Mouse (Mus musculus): ENCODE measurements around the gene 1700025G04Rik. TPM values are rescaled to one million over a fixed set of nuclear protein-coding genes. Genes with fewer than 3 reads are reported as not detected.

1700025G04Rik gene
- total and polyA plus RNA-seq, 2 experiments from 2014 or later = 13.0 to 46.1 TPM

DNA sequence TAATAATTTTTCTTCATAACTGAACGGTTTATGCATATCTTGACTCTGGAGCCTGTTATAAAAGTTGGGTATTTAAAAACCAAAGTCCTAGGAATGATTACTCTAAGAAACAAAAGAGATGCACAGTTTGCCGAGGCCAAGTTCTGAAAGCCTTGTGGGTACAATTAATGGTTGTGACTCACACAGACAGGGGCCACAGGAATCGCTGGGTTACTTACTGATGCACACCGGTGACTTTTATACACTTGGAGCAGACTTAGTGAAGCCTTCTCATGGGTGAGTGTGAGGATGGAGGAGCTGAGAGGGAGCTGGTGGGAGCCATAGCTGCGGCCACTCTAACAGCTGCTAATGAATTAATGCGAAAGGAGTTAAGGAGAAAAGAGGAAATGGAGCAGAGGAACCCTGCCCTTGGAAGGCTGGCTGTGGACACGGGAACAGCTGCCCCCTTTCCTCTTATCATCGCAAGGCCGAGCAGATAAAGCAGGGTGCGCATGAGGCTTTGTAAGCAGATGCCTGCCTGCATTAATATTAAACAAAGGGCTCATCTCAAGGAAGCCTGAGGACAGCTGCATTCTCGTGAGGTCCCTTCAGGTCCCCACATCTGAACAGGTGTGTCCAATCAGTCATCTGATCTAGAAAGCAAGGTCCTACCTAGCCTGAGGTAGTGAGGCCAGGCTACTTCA lies 146.8 kb downstream of the 1700025G04Rik start:
- Histone ChIP-seq H3K4me2 (ENCODE audit: low read depth, low read length) (no peak overlapping the region), H3K27ac (ENCODE audit: low read depth) (no peak overlapping the region), H3K27me3 (ENCODE audit: control insufficient read depth, insufficient read depth, low read length) (no peaks in the 10 kb centered on the region), H3K9ac (replicated peaks; ENCODE audit: low read depth, low read length) (no peak overlapping the region), H3K36me3 (replicated peaks; ENCODE audit: control insufficient read depth, insufficient read depth, low read length) (no peaks in the 10 kb centered on the region), H3K4me1 (ENCODE audit: control insufficient read depth, insufficient read depth) (peaks cover 43% of the 10 kb centered on the region), H3K9me3 (replicated peaks; ENCODE audit: control insufficient read depth, low read length) (no peaks in the 10 kb centered on the region), H3K4me3 (ENCODE audit: low read depth, low read length) (no peak overlapping the region)
- ATAC-seq (ENCODE audit: insufficient read depth, low read depth) = no peak
- 39% methylated on average over 11 of the region's 11 CpGs for WGBS
- TF ChIP-seq CTCF (IDR thresholded peaks at IDR 0.05; ENCODE audit: low read depth) = no peak
- no peak for TF ChIP-seq EP300 (IDR thresholded peaks at IDR 0.05; ENCODE audit: low read depth)
- no peak for DNase-seq (ENCODE audit: low spot score)

DNA sequence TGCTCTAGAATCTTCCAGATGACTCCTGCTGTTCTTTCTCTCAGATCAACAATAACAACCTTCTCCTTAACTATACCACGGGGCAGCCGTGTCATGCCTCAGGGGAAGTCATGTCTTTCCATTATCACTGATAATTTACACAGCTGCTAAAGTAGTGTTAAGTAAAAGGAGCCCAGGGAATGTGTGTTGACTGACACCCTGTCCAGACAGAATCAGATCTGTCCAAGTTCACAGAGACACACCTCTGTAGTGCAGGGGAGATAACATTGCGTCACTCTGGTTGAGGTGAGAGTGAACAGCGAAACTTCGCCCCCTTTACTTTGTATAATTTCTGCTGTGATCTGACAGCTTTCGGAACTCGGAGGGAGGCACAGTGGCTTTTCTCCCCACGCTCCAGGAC lies 149.9 kb downstream of the 1700025G04Rik start:
- WGBS = 37% methylated on average over 8 of the region's 8 CpGs
- H3K4me1 ChIP-seq (ENCODE audit: control insufficient read depth, insufficient read depth) = peaks cover 39% of the 10 kb centered on the region

DNA sequence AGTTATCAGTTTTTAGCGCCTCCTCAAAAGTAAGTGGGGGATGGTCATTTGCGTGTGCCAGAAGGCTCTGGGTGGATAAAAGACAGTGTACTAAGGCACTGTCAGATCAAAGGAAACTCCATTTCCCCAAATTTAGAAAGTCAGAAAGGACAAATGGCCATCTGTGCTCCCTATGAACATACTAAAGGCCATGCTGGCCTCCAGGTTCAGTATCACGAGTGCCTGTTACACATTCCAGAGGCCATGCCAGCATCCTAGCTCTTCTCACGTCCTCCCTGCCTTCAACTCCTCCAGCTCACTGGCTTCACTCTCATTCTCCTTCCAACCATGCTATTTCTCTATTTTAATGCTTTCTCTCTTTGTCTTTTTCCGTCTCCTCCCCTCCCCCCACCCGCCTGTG lies 150.4 kb downstream of the 1700025G04Rik start:
- H3K36me3 ChIP-seq (replicated peaks; ENCODE audit: control insufficient read depth, insufficient read depth, low read length) = no peaks in the 10 kb centered on the region
- no peaks in the 10 kb centered on the region for H3K9me3 ChIP-seq (replicated peaks; ENCODE audit: control insufficient read depth, low read length)
- ATAC-seq (ENCODE audit: insufficient read depth, low read depth) (peak; percentile 51; the same call in 1 of the 2 replicates), DNase-seq (ENCODE audit: low spot score) (no peak)
- no peak overlapping the region for H3K9ac ChIP-seq (replicated peaks; ENCODE audit: low read depth, low read length)
- peak overlapping the region; percentile 16 for H3K4me2 ChIP-seq (ENCODE audit: low read depth, low read length)
- H3K27me3 ChIP-seq (ENCODE audit: control insufficient read depth, insufficient read depth, low read length) = no peaks in the 10 kb centered on the region
- WGBS = 21% methylated on average over 6 of the region's 6 CpGs
- H3K27ac ChIP-seq (ENCODE audit: low read depth) = no peak overlapping the region
- no peak for TF ChIP-seq EP300 (IDR thresholded peaks at IDR 0.05; ENCODE audit: low read depth)
- TF ChIP-seq CTCF (IDR thresholded peaks at IDR 0.05; ENCODE audit: low read depth) = no peak
- H3K4me1 ChIP-seq (ENCODE audit: control insufficient read depth, insufficient read depth) = peaks cover 35% of the 10 kb centered on the region
- H3K4me3 ChIP-seq (ENCODE audit: low read depth, low read length) = no peak overlapping the region

More for the DNA sequence above, 149.9 kb downstream of the 1700025G04Rik start:
- TF ChIP-seq EP300 (IDR thresholded peaks at IDR 0.05; ENCODE audit: low read depth) = no peak
- no peak for TF ChIP-seq CTCF (IDR thresholded peaks at IDR 0.05; ENCODE audit: low read depth)
- no peak for DNase-seq (ENCODE audit: low spot score)
- no peak overlapping the region for H3K27ac ChIP-seq (ENCODE audit: low read depth)
- no peak overlapping the region for H3K9ac ChIP-seq (replicated peaks; ENCODE audit: low read depth, low read length)
- no peak for ATAC-seq (ENCODE audit: insufficient read depth, low read depth)
- no peaks in the 10 kb centered on the region for H3K9me3 ChIP-seq (replicated peaks; ENCODE audit: control insufficient read depth, low read length)
- peak overlapping the region; percentile 16 for H3K4me2 ChIP-seq (ENCODE audit: low read depth, low read length)
- no peak overlapping the region for H3K4me3 ChIP-seq (ENCODE audit: low read depth, low read length)
- H3K36me3 ChIP-seq (replicated peaks; ENCODE audit: control insufficient read depth, insufficient read depth, low read length) = no peaks in the 10 kb centered on the region
- no peaks in the 10 kb centered on the region for H3K27me3 ChIP-seq (ENCODE audit: control insufficient read depth, insufficient read depth, low read length)

DNA sequence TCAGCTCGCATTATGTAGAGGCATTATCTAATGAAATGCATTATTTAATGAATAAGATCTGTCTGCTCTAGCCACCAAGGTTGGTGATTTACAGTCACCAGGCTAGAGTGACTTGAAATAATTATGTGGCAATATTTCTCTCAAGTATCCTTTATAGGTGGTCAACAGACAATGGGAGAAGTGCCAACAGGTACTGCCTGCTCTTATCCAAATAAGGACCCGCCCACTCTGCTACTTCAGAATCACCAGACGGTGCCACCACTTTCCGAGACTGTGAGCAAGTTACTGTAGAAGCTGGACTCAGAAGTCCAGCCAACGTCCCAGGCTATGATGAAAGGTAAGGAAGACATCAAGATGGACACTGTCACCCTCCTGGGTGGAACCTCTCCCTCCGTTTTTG lies 156.3 kb downstream of the 1700025G04Rik start:
- H3K4me1 ChIP-seq (ENCODE audit: control insufficient read depth, insufficient read depth) = no peaks in the 10 kb centered on the region
- no peaks in the 10 kb centered on the region for H3K36me3 ChIP-seq (replicated peaks; ENCODE audit: control insufficient read depth, insufficient read depth, low read length)
- H3K9ac ChIP-seq (replicated peaks; ENCODE audit: low read depth, low read length) = no peak overlapping the region
- ATAC-seq (ENCODE audit: insufficient read depth, low read depth) (no peak), DNase-seq (ENCODE audit: low spot score) (no peak)
- 79% methylated on average over 6 of the region's 6 CpGs for WGBS
- no peaks in the 10 kb centered on the region for H3K9me3 ChIP-seq (replicated peaks; ENCODE audit: control insufficient read depth, low read length)
- H3K27ac ChIP-seq (ENCODE audit: low read depth) = no peak overlapping the region
- no peak overlapping the region for H3K4me2 ChIP-seq (ENCODE audit: low read depth, low read length)
- no peak overlapping the region for H3K4me3 ChIP-seq (ENCODE audit: low read depth, low read length)
- H3K27me3 ChIP-seq (ENCODE audit: control insufficient read depth, insufficient read depth, low read length) = no peaks in the 10 kb centered on the region
- TF ChIP-seq EP300 (IDR thresholded peaks at IDR 0.05; ENCODE audit: low read depth) (no peak), CTCF (IDR thresholded peaks at IDR 0.05; ENCODE audit: low read depth) (no peak)

DNA sequence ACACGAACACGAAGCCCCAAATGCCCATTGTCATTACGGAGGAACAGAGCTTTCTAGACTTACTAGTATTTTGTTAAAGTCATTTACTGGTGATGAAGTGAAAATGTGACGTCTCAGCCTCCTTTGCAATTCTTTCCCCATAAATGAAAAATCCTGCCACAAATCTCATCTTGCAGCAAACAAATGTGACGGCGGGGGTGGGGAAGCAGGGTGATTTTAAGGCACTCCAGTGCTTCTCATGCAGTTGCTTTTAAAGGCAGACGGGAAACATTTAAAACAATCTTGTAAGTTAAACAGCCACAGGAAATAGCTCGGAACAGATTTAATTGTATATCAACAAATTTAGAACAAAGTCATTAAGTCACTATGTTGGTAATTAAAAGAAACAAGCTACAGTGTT lies 163.1 kb downstream of the 1700025G04Rik start:
- Histone ChIP-seq H3K27me3 (ENCODE audit: control insufficient read depth, insufficient read depth, low read length) (no peaks in the 10 kb centered on the region), H3K4me3 (ENCODE audit: low read depth, low read length) (no peak overlapping the region), H3K27ac (ENCODE audit: low read depth) (no peak overlapping the region), H3K36me3 (replicated peaks; ENCODE audit: control insufficient read depth, insufficient read depth, low read length) (no peaks in the 10 kb centered on the region), H3K9ac (replicated peaks; ENCODE audit: low read depth, low read length) (no peak overlapping the region), H3K4me1 (ENCODE audit: control insufficient read depth, insufficient read depth) (0 out of 2 replicates have a peak, but pooled peaks cover 3% of the 10 kb centered on the region), H3K4me2 (ENCODE audit: low read depth, low read length) (no peak overlapping the region), H3K9me3 (replicated peaks; ENCODE audit: control insufficient read depth, low read length) (no peaks in the 10 kb centered on the region)
- WGBS = 73% methylated on average over 8 of the region's 8 CpGs
- DNase-seq (ENCODE audit: low spot score) = no peak
- TF ChIP-seq EP300 (IDR thresholded peaks at IDR 0.05; ENCODE audit: low read depth) (no peak), CTCF (IDR thresholded peaks at IDR 0.05; ENCODE audit: low read depth) (no peak)
- no peak for ATAC-seq (ENCODE audit: insufficient read depth, low read depth)

DNA sequence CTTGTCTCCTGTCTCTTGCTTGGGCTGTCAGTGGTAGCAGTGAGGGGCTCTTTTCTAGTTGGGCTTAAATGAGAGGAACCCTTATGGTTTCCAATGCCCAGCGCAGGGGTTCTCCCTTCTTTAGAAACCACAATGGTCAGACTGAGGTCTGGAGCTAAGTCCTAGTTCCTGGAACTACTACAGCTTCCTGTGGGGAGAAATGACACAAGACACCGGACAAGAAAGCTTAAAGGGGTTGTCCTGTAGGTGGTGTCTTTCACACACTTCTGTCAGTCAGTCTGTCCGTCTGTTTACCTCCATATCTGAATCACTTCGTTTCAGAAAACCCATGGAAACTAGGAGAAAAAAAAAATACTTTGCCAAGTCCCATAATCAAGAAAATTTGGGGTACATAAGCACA lies 163.8 kb downstream of the 1700025G04Rik start:
- 54% methylated on average over 4 of the region's 4 CpGs for WGBS
- no peaks in the 10 kb centered on the region for H3K27me3 ChIP-seq (ENCODE audit: control insufficient read depth, insufficient read depth, low read length)
- no peak overlapping the region for H3K27ac ChIP-seq (ENCODE audit: low read depth)
- DNase-seq (ENCODE audit: low spot score) (no peak), ATAC-seq (ENCODE audit: insufficient read depth, low read depth) (no peak)
- no peaks in the 10 kb centered on the region for H3K36me3 ChIP-seq (replicated peaks; ENCODE audit: control insufficient read depth, insufficient read depth, low read length)
- H3K4me2 ChIP-seq (ENCODE audit: low read depth, low read length) = no peak overlapping the region
- no peak overlapping the region for H3K4me3 ChIP-seq (ENCODE audit: low read depth, low read length)
- TF ChIP-seq EP300 (IDR thresholded peaks at IDR 0.05; ENCODE audit: low read depth) (no peak), CTCF (IDR thresholded peaks at IDR 0.05; ENCODE audit: low read depth) (peak; percentile 16; the same call in 1 of the 2 replicates)
- 0 out of 2 replicates have a peak, but pooled peaks cover 3% of the 10 kb centered on the region for H3K4me1 ChIP-seq (ENCODE audit: control insufficient read depth, insufficient read depth)
- no peak overlapping the region for H3K9ac ChIP-seq (replicated peaks; ENCODE audit: low read depth, low read length)
- H3K9me3 ChIP-seq (replicated peaks; ENCODE audit: control insufficient read depth, low read length) = no peaks in the 10 kb centered on the region

Measured in heart, postnatal 0 days (tissue).